Mouse (Mus musculus) liver, adult 2 months (tissue): Measurements from ENCODE around the gene Zfp287. TPM values are rescaled to one million over a fixed set of nuclear protein-coding genes. Genes with fewer than 3 reads are reported as not detected.
A peak's percentile ranks its signal among the peaks of the same experiment; 100 is the strongest.

Source experiments
- DNase-seq: peaks from one replicate; pipeline ENCODE4 v3.0.0-alpha.2; 2011; ENCODE audit warnings: low read depth, low spot score; ENCODE audit errors: extremely low read depth
- H3K27ac ChIP-seq: fragments of 200-500 bp; replicated peaks from 2 replicates; pipeline ENCODE4 v1.5.1; 2012; ENCODE audit warnings: low read depth, mild to moderate bottlenecking, control low read depth, inconsistent platforms, low read length; ENCODE audit not compliant: insufficient read depth
- H3K27me3 ChIP-seq: fragments of 200-500 bp; 2 replicates; pipeline ENCODE4 v1.6.1; 2012; ENCODE audit warnings: mild to moderate bottlenecking, moderate library complexity, low read length, inconsistent platforms; ENCODE audit not compliant: control insufficient read depth, insufficient read depth
- H3K36me3 ChIP-seq: fragments of 200-500 bp; 2 replicates; pipeline ENCODE4 v1.6.1; 2012; ENCODE audit warnings: low read length, inconsistent platforms; ENCODE audit not compliant: control insufficient read depth, insufficient read depth
- H3K4me1 ChIP-seq: fragments of 200-500 bp; 2 replicates; pipeline ENCODE4 v1.6.1; 2011; ENCODE audit warnings: low read length; ENCODE audit not compliant: control insufficient read depth, insufficient read depth
- H3K4me3 ChIP-seq: fragments of 200-500 bp; 2 replicates; pipeline ENCODE4 v1.5.1; 2011; ENCODE audit warnings: low read depth, mild to moderate bottlenecking, control low read depth, low read length, moderate library complexity; ENCODE audit not compliant: insufficient read depth
- H3K79me2 ChIP-seq: fragments of 200-500 bp; 2 replicates; pipeline ENCODE4 v1.6.1; 2012; ENCODE audit warnings: inconsistent platforms, mild to moderate bottlenecking, low read length, moderate library complexity; ENCODE audit not compliant: control insufficient read depth, insufficient read depth
- H3K9ac ChIP-seq: fragments of 200-500 bp; 2 replicates; pipeline ENCODE4 v1.6.1; 2012; ENCODE audit warnings: low read depth, mild to moderate bottlenecking, control low read depth, inconsistent platforms, low read length
- CTCF ChIP-seq: fragments of 200-500 bp; IDR thresholded peaks from 2 replicates; pipeline ENCODE4 v1.5.1; 2011; ENCODE audit warnings: low read depth, low read length, control low read depth
- POLR2A ChIP-seq: fragments of 200-500 bp; IDR thresholded peaks from 2 replicates; pipeline ENCODE4 v1.6.1; 2011; ENCODE audit warnings: low read length, control low read depth; ENCODE audit not compliant: insufficient read depth; ENCODE audit errors: extremely low read depth
- WGBS: fragments of 180-500 bp; shearing (Covaris S2); methylation state at CpG from one replicate; pipeline ENCODE4 v1.1.7; 2018; 5-methylcytosine and 5-hydroxymethylcytosine counted together
- polyA plus RNA-seq: library from polyadenylated mRNA; depleted of rRNA; stranded (reverse); fragments of >200 nt; gene quantifications from 2 replicates; pipeline ENCODE4 v1.2.3, GENCODE M21; 2012; rRNA removed
- total RNA-seq: library from RNA; depleted of rRNA; stranded (reverse); fragments of >200 nt; gene quantifications from 2 replicates; pipeline ENCODE4 v1.2.3, GENCODE M21; 2014; rRNA removed

The Zfp287 gene
- total RNA-seq (0.54 and 0.55 TPM in 2 replicates), polyA plus RNA-seq (0.09 and 0.26 TPM in 2 replicates)

GRCm38 (mm10) chr11:62731311-62732021, at the start of gene Zfp287:
TSS of gene Zfp287 (minus strand) at chr11:62731905.
- peak; percentile 8 for DNase-seq
- Histone ChIP-seq H3K27me3 (peaks cover 5% of the 10 kb centered on the region), H3K9ac (peak within 1 kb of the TSS; percentile 49), H3K79me2 (no peaks in the 10 kb centered on the region), H3K4me3 (peak within 1 kb of the TSS; percentile 67), H3K27ac (no peak within 1 kb of the TSS), H3K36me3 (no peaks in the 10 kb centered on the region), H3K4me1 (peaks cover 5% of the 10 kb centered on the region; the same call in 1 of the 2 replicates)
- TF ChIP-seq POLR2A = 0 out of 2 replicates have a peak, but pooled peaks have one; percentile 10
- TF ChIP-seq CTCF = no peak
- 2% methylated on average over 48 of the region's 48 CpGs for WGBS

GRCm38 (mm10) chr11:62776510-62776909, 44.8 kb upstream of the Zfp287 start:
- H3K36me3 ChIP-seq = no peaks in the 10 kb centered on the region
- DNase-seq = no peak
- H3K27ac ChIP-seq = no peak overlapping the region
- H3K4me1 ChIP-seq = no peaks in the 10 kb centered on the region
- no peak overlapping the region for H3K4me3 ChIP-seq
- 92% methylated on average over 7 of the region's 7 CpGs for WGBS
- TF ChIP-seq CTCF (no peak), POLR2A (no peak)
- no peaks in the 10 kb centered on the region for H3K79me2 ChIP-seq
- no peak overlapping the region for H3K9ac ChIP-seq
- H3K27me3 ChIP-seq = no peaks in the 10 kb centered on the region

DNA sequence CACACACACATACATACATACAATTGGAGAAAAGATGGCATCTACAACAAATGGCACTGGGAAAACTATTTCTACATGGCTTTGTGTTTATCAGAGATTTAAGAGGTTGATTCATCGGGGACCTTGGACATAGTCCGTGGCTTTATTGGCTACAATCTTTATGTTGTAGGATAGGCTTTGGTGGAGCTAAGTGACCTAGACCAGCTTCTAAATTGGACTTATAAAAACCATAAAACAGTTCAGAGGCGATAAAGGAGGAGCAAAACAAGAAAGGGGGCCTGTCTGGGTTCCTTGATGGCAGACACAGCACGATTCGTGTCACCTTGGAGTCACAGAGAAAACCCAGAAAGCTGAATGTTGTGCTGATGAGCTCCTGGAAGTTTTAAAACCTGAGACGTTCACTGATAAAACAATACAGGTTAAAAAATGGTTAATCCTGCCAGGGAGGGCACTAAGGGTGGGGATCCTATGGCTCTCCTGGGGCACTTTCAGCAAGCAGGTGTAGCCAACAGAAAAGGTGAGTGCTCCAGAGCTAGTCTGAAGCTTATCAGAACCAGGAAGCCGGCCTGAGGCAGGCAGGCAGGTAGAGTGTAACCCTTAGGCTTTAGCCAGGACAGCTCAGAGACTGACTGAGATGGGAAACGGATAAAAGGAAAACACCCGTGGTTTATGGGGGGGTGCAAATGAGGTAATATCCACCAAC, 29.2 kb upstream of the Zfp287 start:
- no peaks in the 10 kb centered on the region for H3K4me1 ChIP-seq
- no peak for TF ChIP-seq CTCF
- no peak for TF ChIP-seq POLR2A
- no peaks in the 10 kb centered on the region for H3K36me3 ChIP-seq
- no peak overlapping the region for H3K9ac ChIP-seq
- 70% methylated on average over 9 of the region's 9 CpGs for WGBS
- no peaks in the 10 kb centered on the region for H3K27me3 ChIP-seq
- no peak for DNase-seq
- no peak overlapping the region for H3K4me3 ChIP-seq
- H3K27ac ChIP-seq = no peak overlapping the region
- H3K79me2 ChIP-seq = no peaks in the 10 kb centered on the region

DNA sequence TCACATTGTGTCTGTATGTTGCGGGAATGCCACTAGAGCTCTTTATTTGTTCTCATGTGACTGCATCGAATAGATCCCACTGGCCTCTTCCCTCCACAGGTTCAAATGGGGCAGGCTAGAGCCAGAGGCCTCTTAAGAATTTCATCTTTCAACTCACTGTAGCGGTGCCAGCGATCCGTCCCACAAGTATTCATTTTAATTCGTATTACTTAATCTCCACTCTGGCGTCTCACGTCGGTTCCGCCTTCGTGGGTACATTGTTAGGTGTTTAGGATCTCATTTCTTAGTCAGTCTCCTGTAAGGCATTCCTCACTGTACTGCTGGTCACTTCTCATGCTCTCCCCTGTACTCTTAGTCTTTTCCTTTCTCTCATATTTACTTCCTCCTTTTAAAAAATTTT, 26.8 kb upstream of the Zfp287 start:
- H3K4me3 ChIP-seq = no peak overlapping the region
- TF ChIP-seq CTCF = no peak
- no peak for TF ChIP-seq POLR2A
- DNase-seq = no peak
- H3K27me3 ChIP-seq = no peaks in the 10 kb centered on the region
- WGBS = 93% methylated on average over 11 of the region's 11 CpGs
- H3K36me3 ChIP-seq = no peaks in the 10 kb centered on the region
- no peak overlapping the region for H3K9ac ChIP-seq
- no peaks in the 10 kb centered on the region for H3K79me2 ChIP-seq
- no peak overlapping the region for H3K27ac ChIP-seq
- H3K4me1 ChIP-seq = no peaks in the 10 kb centered on the region

- no peak overlapping the region for H3K9ac ChIP-seq
- no peak overlapping the region for H3K4me3 ChIP-seq
- H3K79me2 ChIP-seq = no peaks in the 10 kb centered on the region
- H3K4me1 ChIP-seq = no peaks in the 10 kb centered on the region
- DNase-seq = no peak
- H3K27ac ChIP-seq = no peak overlapping the region
- no peaks in the 10 kb centered on the region for H3K27me3 ChIP-seq
- WGBS = 80% methylated on average over 6 of the region's 6 CpGs
- no peaks in the 10 kb centered on the region for H3K36me3 ChIP-seq
- TF ChIP-seq CTCF (no peak), POLR2A (no peak)
Measured at GRCm38 (mm10) chr11:62757906-62758305, 26.2 kb upstream of the Zfp287 start.

DNA sequence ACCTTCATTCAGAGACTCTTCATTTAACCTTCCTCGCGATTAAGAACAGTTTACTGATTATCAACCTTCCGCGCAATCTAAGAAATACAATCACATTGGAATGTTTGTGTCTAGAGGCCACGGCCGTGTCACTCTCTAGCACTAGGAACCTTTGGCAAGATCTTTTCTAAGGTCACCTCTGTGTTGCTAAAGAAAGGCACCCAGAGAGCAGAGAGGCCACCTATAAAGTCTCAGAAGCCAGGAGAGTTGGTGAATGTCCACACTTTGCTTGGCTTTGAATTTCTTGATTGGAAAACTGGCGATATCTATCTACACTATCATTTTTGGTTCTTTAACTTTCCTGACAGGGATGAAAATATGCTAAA, 25.4 kb upstream of the Zfp287 start:
- H3K27ac ChIP-seq = no peak overlapping the region
- H3K36me3 ChIP-seq = no peaks in the 10 kb centered on the region
- no peak overlapping the region for H3K4me3 ChIP-seq
- DNase-seq = no peak
- no peak overlapping the region for H3K9ac ChIP-seq
- no peaks in the 10 kb centered on the region for H3K27me3 ChIP-seq
- WGBS = 7% methylated on average over 7 of the region's 7 CpGs
- TF ChIP-seq CTCF (0 out of 2 replicates have a peak, but pooled peaks have one; percentile 8), POLR2A (no peak)
- H3K79me2 ChIP-seq = no peaks in the 10 kb centered on the region
- no peaks in the 10 kb centered on the region for H3K4me1 ChIP-seq
